Mouse (Mus musculus): ENCODE measurements around the gene E030018B13Rik.
A peak's percentile ranks its signal among the peaks of the same experiment; 100 is the strongest.

The E030018B13Rik gene

DNA sequence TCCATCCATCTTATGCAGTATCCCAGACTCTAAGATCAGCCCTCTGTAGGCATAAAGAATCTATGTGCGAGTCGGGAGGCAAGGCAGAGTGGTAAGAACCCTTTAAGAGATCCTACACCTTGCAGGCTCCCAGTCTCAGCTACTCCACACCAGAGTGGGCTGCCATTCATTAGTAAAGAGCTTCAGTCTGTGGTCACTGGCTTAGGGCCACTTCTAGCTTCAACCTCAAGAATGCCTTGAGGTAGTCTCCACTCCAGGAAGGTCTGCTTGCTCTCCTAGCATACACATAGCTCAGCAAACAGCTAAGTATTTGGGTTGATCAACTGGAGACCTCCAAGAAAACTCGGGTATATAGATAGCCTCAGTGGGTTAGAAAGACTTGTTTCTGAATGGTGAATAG is 19.0 kb upstream of the E030018B13Rik start:
- no peak for DNase-seq (ENCODE audit: low spot score in 2 of 2)

GRCm38 (mm10) chr7:63898201-63898600 is 18.5 kb upstream of the E030018B13Rik start:
- DNase-seq (ENCODE audit: low spot score in 2 of 2), result no peak

DNA sequence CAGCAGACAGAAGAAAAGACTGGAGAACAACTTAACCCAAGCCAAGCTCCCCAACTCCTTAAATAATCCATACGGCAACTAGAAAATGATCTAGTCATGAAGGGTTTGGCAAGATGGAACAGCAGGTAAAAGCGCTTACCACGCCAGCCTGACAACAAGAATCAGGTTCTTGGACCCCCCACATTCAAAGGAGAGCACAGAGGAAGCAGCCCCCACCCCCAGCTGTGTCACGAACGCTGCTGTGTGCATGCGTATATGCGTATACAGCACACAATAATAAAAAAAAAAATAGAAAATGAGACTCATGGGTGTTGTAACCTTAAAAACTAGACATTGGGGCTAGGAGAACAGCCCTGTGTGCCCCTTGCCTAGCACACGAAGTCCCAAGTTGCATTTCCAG is 16.7 kb upstream of the E030018B13Rik start:
- no peak for DNase-seq (ENCODE audit: low spot score in 2 of 2)

- no peak for DNase-seq (ENCODE audit: low spot score in 2 of 2)
Measured at GRCm38 (mm10) chr7:63900411-63900810, 16.2 kb upstream of the E030018B13Rik start.

DNA sequence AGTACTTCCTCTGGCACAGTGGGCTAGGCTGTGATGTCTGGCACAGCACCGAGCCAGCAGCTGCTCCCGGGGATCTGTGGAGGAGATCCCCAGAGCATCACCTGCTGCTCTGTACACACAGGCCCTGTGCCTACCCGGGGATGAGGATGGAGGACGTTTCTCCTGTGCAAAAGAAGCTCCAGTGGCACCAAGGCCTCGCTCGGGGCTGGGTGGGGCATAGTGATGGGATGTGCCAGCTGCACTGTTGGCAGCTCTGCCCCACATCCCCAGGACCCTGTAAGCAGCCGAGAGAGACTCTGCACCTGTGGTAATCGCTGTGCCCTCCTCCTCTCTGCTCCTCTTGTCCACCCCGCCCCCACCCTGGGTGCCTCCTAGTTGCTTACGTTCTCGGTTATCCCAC is 15.3 kb upstream of the E030018B13Rik start:
- DNase-seq (ENCODE audit: low spot score in 2 of 2), result no peak

DNA sequence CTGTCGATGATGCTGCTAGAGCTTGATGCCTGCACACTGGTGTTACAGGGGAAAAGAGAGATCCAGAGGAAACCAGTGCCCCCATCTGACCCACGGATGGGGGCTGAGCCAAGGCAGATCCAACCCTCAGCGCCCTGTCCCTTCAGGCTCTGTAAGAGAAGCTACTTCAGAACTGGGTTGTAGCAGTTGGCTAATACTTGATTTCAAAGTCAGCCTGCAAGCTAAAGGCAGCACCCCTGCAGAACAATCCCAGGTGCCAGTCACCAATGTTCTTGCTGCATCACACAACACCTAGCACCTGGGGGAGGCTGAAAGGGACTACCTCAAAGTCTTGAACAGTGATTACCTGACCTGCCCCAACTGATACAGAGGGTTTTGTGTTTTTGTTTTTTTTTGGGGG is 14.7 kb upstream of the E030018B13Rik start:
- no peak for DNase-seq (ENCODE audit: low spot score in 2 of 2)

- no peak for DNase-seq (ENCODE audit: low spot score in 2 of 2)
Measured at GRCm38 (mm10) chr7:63902604-63903210, 13.9 kb upstream of the E030018B13Rik start.

- DNase-seq (ENCODE audit: low spot score in 2 of 2), result no peak
Measured at GRCm38 (mm10) chr7:63903635-63904380, 12.8 kb upstream of the E030018B13Rik start.

GRCm38 (mm10) chr7:63905190-63905589 is 11.5 kb upstream of the E030018B13Rik start:
- no peak for DNase-seq (ENCODE audit: low spot score in 2 of 2)

- no peak for DNase-seq (ENCODE audit: low spot score in 2 of 2)
Measured at GRCm38 (mm10) chr7:63905642-63906041, 11.0 kb upstream of the E030018B13Rik start.

DNA sequence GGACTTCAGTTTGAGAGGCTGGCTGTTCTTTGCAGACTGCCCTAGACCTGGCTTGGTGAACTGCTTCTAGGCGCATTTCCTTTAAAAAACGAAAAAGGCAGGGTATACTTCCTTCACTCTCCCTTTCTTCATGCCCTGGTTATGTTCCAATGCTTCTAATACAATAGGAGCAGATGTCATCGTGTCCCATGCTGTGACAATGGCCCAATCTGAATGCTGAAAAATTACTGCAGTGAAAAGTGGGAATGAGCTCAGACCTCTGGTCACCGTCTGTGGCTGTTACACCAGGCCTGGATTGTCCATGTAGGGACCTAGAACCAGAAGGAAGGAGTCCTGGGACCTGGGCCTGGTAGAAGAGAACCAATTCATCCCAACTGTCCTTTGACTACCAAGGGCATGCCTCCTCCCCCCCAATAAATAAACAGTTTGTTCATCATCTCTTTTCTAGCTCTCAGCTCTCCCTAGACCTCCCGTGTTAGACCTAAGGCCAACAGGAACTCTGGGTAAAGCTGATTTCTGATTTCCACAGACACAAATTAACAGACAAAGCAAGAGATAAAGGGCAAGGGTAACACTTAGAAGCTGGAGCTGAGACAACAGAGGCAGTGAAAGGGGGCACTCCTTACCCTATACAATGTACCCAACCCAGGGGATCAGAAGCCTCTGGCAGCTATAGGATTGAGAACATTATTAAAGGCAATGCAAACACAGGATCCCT is 8.7 kb upstream of the E030018B13Rik start:
- no peak for DNase-seq (ENCODE audit: low spot score in 2 of 2)

GRCm38 (mm10) chr7:63908496-63909285 is 8.0 kb upstream of the E030018B13Rik start:
- no peak for DNase-seq (ENCODE audit: low spot score in 2 of 2)

DNA sequence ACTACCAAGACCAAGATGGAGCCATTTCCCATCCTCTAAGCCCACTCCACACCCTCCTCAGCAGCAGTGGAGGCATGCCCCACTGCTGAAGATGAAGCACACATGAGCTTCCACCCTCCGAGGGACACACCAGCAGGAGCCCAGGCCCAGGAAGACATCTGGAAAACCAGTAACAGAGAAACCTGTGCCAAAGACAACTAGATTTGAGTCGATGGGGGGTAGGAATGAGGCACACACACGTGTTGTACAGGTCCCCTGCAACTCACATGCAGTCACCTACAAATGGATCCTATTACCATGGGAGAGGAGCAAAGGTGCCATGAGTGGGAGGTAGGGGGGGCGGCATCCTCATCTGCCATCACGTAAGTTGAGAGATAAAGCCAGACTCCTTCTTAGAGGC is 6.4 kb upstream of the E030018B13Rik start:
- DNase-seq (ENCODE audit: low spot score in 2 of 2), result no peak

GRCm38 (mm10) chr7:63910912-63911311 is 5.7 kb upstream of the E030018B13Rik start:
- peak in 1 of 2 experiments; percentile 68 for DNase-seq (ENCODE audit: low spot score in 2 of 2)

GRCm38 (mm10) chr7:63911383-63912233 is 5.0 kb upstream of the E030018B13Rik start:
- peak in 1 of 2 experiments; percentile 69 for DNase-seq (ENCODE audit: low spot score in 2 of 2)

GRCm38 (mm10) chr7:63912234-63912810 is 4.3 kb upstream of the E030018B13Rik start:
- DNase-seq (ENCODE audit: low spot score in 2 of 2), result no peak

DNA sequence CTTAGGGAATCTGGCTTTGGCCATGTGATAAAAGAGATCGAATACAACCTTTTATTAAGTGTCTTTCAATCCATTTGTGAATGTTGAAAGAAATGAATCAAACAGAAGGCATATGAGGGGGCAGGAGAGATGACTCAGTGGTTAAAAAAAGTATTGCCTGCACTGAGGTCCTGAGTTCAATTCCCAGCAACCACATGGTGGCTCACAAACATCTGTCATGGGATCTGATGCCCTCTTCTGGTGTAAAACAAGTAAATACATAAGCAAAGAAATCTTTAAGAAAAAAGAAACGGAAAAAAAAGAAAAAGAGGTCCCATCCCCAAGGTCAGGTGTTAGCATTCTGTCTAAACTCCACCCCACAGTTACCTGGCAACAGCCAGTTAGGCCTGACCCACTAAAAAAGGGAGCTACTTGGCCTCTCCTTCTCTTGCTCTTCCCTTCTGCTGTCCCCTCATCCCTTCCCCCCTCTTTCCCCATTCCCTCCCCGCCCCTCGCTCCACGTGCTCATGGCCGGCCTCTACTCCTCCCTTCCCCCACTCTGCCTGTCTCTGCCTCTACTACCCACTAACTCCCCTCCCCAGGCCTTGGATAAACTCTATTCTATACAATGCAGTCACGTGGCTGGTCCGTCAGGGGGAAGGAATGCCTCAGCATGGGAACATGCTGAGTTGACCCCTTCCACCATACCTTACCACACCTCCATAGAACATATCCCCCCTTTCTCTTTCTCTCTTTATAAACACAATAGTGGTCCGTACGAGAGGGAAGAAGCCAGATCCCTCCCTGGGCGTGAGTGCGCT is 3.5 kb upstream of the E030018B13Rik start:
- no peak for DNase-seq (ENCODE audit: low spot score in 2 of 2)

DNA sequence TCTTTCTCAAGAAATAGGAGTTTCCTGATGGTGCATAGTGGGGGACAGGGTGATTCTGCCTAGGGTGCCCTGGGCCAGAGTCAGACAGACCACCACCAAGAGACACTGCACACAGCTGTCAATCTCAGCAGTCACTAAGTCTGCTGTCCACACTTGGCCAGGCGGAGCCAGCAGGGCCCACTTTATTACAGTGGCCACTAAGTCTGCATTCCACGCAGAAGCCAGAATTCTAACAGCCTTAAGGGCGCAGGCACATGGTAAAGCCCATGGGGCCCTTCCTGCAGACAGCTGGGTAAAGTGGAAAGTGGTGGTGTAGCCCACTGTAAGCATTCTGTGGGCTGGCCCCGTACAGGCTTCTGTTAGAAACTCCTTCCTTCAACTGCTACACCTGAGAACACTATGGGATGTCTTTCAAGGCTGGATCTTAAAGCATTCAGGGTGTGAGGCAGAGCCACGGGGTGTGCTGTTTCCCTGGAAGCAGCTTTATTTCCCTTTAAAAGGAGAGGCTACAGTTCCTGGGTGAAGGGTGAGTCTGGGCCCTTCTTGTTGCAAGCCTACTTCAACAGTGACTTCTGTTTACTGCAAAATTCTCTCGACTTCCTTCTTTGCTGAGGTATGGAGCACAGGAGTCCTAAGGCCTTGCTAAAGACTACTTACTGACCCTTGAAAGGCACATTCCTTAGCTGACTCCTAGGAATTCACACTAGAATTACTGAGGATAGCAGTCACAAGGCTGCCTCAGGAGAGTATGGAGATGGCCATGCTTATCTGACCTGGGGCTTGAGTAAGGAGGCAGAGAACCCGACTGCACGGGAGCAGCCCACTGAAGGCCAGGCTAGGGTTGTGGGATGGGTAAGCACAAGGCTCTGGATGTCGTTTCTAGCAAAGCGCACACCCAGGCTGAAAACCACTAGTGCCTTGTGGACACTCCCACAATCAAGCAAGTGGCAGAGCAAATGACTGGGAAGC is 2.6 kb upstream of the E030018B13Rik start:
- no peak for DNase-seq (ENCODE audit: low spot score in 2 of 2)

GRCm38 (mm10) chr7:63914891-63915290 is 1.8 kb upstream of the E030018B13Rik start:
- DNase-seq (ENCODE audit: low spot score in 2 of 2), result no peak

All from natural killer cell, adult 2 months (primary cell).